Mouse (Mus musculus): ENCODE measurements around the gene Prox2.
A peak's percentile ranks its signal among the peaks of the same experiment; 100 is the strongest.

Gene Prox2

DNA sequence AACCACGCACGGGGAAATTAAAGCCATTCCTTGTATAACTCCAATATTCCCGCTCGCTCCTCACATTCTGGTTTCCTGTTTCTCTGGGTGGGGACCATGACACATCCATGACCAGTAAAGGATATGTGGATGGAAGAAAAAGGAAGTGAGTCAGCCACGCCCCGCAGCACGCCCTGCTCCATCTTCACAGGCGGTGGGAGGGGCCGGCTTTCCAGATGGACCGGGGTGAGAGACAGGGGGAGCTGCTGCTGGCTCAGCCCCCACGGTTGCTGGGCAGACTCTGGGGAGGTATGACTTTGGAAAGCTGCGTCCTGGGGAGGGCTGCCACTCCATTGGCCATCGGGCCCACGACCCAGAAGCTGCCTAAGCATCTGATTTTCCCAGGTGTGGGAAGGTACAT, 16.5 kb downstream of the Prox2 start:
- no peak for DNase-seq (ENCODE audit: low spot score in 2 of 2)

DNA sequence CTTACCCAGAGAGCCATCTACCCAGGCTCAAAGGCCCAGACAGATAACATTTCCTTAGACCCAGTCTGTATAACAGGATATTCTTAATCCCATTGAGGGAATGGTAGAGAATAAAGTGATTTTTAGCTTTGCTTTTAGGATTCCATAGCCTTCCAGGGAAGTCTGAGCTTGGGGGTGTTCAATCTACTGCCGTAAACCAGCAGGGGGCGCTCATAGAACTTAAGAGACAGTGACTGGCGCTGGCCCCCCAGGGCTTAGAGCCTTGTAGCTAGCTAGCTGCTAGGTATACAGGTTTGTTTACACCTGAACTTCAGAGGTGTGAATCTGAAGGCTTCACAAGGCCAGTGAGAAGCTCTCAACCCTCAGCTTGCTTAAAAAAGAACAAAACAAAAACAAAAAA, 18.3 kb downstream of the Prox2 start:
- peak; percentile 58 to 72 for DNase-seq (ENCODE audit: low spot score in 2 of 2)

DNA sequence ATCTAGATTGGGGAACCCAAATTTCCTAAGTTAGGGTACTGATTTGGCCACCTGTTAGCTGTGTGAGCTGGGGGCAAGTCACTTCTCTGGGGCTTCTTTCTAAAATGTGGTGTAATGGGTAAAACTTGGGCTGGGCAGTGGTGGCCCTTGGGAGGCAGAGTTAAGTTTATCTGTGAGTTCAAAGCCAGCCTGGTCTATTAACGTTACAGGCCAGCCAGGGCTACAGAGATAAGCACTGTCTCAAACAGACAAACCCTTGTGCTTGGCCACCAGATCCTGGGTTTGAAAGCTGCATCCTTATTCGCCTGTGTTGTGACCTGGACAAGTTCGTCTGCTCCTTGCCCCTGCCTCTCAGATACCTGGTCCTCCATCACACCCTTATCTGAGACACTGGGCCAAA, 19.4 kb downstream of the Prox2 start:
- no peak for DNase-seq (ENCODE audit: low spot score in 2 of 2)

DNA sequence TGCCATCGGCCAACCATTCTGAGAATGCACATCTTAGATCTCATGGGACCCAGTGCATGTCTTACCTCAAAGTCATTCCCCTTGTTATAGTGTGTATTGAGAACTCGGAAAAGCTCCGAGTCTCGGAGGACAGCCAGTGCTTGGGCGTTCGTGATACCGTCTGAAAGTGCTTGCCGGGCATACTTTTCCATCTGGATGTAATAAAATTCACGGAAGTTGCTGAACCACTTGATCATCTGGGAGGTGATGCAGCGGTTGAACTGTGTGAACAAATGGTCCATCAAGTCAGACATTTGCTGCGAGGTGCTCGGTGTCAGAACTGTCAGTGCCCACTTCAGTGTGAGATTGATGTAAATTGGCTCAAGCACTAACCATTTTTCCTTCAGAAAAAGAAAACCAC, 22.7 kb downstream of the Prox2 start:
- no peak for DNase-seq (ENCODE audit: low spot score in 2 of 2)

DNA sequence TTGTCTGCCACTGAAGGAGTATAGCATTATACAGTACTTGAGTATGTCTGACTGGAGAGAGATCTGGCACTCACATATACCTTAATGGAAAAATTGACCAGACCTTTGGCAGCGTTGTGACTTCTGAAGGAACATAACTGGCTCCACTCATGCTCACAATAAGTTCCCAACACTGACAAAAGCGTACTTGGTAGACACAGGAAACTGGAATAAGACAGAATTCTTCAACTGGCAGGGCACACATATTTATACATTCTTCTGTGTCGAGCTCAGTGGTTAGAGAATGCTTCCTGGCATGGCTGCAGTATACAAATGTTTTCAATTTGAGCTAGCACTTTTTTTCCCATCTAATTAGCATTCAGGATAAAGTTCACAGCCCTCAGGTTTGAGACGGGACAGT, 25.6 kb downstream of the Prox2 start:
- DNase-seq (ENCODE audit: low spot score in 2 of 2) = no peak

DNA sequence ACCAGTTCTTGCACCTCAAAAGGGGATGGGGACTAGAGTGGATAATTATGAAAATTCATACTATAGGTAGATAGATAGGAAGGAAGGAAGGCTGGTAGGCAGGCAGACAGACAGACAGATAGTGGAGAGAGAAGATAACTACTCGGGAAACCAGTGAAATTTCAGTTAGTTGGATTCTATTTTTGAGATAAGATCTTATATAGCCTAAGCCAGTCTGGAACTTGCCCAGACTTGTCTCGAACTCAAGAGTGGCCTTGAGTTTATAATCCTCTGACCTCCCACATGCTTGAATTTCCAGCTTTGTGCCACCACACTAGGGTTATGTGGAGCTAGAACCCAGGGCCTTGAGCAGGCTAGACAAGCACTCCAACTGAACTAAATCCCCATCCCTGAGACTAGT, 26.3 kb downstream of the Prox2 start:
- no peak for DNase-seq (ENCODE audit: low spot score in 2 of 2)

DNA sequence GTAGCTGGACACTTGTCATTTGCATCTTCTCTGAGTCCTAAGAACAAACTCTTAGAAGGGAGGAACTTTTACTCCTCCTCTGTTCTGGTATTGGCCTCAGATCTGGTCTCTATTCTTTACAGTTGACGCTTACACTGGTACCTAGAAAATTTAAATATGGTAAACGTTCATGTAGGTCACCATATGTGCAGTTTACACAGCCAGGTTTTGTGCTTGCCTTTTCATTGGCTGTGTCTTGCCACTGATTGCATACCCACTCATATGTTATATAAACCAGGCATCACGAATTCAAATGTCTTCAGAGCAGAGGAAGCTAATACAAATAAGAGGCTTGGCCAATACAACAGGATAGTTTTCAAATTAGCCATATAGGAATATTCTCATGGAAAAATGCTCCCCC, 33.5 kb downstream of the Prox2 start:
- no peak for DNase-seq (ENCODE audit: low spot score in 2 of 2)

DNA sequence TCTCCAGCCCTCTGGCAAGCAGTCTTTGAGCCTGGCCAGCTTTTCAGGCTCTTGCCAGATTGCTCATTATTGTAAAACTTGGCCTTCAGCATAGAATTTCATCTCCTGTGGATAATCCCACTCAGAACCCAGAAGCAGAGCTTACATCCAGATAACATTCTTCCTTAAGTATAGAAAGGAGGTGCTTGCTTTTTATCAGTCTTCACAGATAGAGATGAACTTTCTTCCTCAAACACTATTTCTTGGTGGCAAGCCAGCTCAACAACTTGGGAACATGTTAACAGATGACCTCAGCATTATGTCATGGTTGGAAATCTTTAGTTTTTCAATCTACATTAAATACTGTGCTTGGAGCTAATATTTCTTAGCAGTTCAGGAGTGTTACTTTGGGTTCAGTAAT, 39.5 kb downstream of the Prox2 start:
- DNase-seq (ENCODE audit: low spot score in 2 of 2) = no peak

DNA sequence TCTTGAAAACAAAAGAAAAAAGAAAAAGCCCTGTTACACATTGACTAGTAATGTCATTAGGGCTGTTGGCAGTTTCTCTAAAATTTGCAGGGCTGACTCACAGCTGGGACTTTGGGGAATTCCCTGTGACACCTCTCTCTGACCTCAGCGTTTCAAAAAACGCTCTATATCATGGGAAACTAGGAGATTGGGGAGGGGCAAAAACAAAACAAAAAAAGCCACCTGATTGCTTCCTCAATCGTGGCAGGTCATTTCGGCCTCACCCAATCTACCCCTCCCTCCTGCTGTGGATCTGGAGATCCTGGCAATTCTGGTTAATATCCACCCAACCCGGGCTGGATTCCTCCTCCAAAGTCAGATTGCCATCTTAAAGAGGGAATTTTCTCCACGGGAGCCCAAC, 59.3 kb downstream of the Prox2 start:
- no peak for DNase-seq (ENCODE audit: low spot score in 2 of 2)

Data from natural killer cell, adult 2 months (primary cell).